Mouse (Mus musculus) limb, embryonic 13.5 days (tissue): ENCODE measurements around the gene Gpn2. TPM values are rescaled to one million over a fixed set of nuclear protein-coding genes. Genes with fewer than 3 reads are reported as not detected.

Source experiments
- microRNA-seq: library from miRNA; unstranded; fragments of <30 nt; microRNA quantifications from one replicate; pipeline ENCODE4, GENCODE M21; 2016
- polyA plus RNA-seq: library from polyadenylated mRNA; unstranded; fragments of >200 nt; fragmentation: Nextera tagmentation; extraction: Ambion mirVana; gene quantifications from 2 replicates; pipeline ENCODE4 v1.2.1, GENCODE M21; 2015

Gene Gpn2
- polyA plus RNA-seq, 1 experiment from 2014 or later: 18.0 TPM

Small RNA genes within 50 kb of the gene (microRNA-seq; reads per million reads assigned to microRNA genes)
- not detected for gene Gm23158

Other genes with a start within 250 kb of the Gpn2 start
- 13.3 and 14.1 TPM in 2 replicates for gene Wdtc1, start 230.9 kb upstream of the Gpn2 start, polyA plus RNA-seq
- 8.1 and 8.8 TPM in 2 replicates for gene Slc9a1, start 214.7 kb upstream of the Gpn2 start, polyA plus RNA-seq
- gene Tent5b, start 104.2 kb upstream of the Gpn2 start, polyA plus RNA-seq: 0.87 and 0.92 TPM in 2 replicates
- gene Trnp1, start 85.8 kb upstream of the Gpn2 start, polyA plus RNA-seq: 3.3 and 3.5 TPM in 2 replicates
- gene Kdf1, start 65.4 kb upstream of the Gpn2 start, polyA plus RNA-seq: 8.6 and 10.3 TPM in 2 replicates
- 291 and 309 TPM in 2 replicates for gene Nudc, start 38.4 kb upstream of the Gpn2 start, polyA plus RNA-seq
- 0.13 and 0.28 TPM in 2 replicates for gene Nr0b2, start 31.0 kb upstream of the Gpn2 start, polyA plus RNA-seq
- gene Gpatch3, start 9.6 kb upstream of the Gpn2 start, polyA plus RNA-seq: 7.5 and 9.5 TPM in 2 replicates
- 68.0 and 81.3 TPM in 2 replicates for gene Sfn, start 17.8 kb downstream of the Gpn2 start, polyA plus RNA-seq
- gene Zdhhc18, start 65.8 kb downstream of the Gpn2 start, polyA plus RNA-seq: 3.1 and 5.9 TPM in 2 replicates
- 14.7 and 17.1 TPM in 2 replicates for gene Pigv, start 88.3 kb downstream of the Gpn2 start, polyA plus RNA-seq
- gene Arid1a, start 172.4 kb downstream of the Gpn2 start, polyA plus RNA-seq: 34.0 and 35.8 TPM in 2 replicates